9 mouse cellular contexts compared by ENCODE assay signal in genomic region chr8:103873598-103874502, GRCm38 (mm10).
A peak's percentile ranks its signal among the peaks of the same experiment; 100 is the strongest.
DNase-seq lines count a peak whose midpoint lies in the region; ATAC-seq lines count a peak whose summit lies in the region.
"Had no signal": no experiment of that assay in that cellular context is flagged by ENCODE, and none has a peak within 500 bp of the region (broad histone marks: within the 10 kb centered on the region; RNA-seq: fewer than 3 reads in every experiment).

No protein-coding gene starts in this region.

- peak overlapping the region; percentile 79 for H3K27ac ChIP-seq in heart, embryonic 13.5 days (replicated peaks)

- no peaks in the 10 kb centered on the region for H3K27me3 ChIP-seq in heart, embryonic 13.5 days (replicated peaks)
- H3K27me3 ChIP-seq: CH12.LX had no signal

- H3K9ac ChIP-seq in heart, embryonic 13.5 days: no peak overlapping the region

- H3K4me3 ChIP-seq in heart, embryonic 13.5 days: no peak overlapping the region

- peaks cover 40% of the 10 kb centered on the region for H3K4me1 ChIP-seq in heart, embryonic 13.5 days

- H3K36me3 ChIP-seq in heart, embryonic 13.5 days: no peaks in the 10 kb centered on the region

- no peak for DNase-seq in frontal cortex, postnatal 36 days (ENCODE audit: low spot score in 2 of 2)
- peak; percentile 1 for DNase-seq in cerebellum, adult 9-10 months
- DNase-seq in kidney, postnatal 36 days: peak; percentile 9 to 46
- DNase-seq in layer of hippocampus, adult 9-11 months: no peak
- DNase-seq in thymus, postnatal 10 days (ENCODE audit: low spot score in 2 of 2): no peak
- DNase-seq in gastrocnemius, postnatal 10 days: no peak

- ATAC-seq in frontal cortex, adult (ENCODE audit: low TSS enrichment): peak; percentile 23; the same call in 1 of the 2 replicates
- ATAC-seq in heart, embryonic 13.5 days (ENCODE audit: extremely low read depth, insufficient number of reproducible peaks, low FRiP score, low TSS enrichment): peak; percentile 68; the same call in 1 of the 2 replicates

- 17% methylated on average over 7 of the region's 7 CpGs for WGBS in heart, embryonic 13.5 days

- H3K9me3 ChIP-seq in heart, embryonic 13.5 days: no peaks in the 10 kb centered on the region

- peak overlapping the region; percentile 16 for H3K4me2 ChIP-seq in heart, embryonic 13.5 days

Comparison
In these comparisons a context has a peak if more than half of its experiments do, and no peak if none do; other contexts are left out.
1. DNase-seq: peak in cerebellum, adult 9-10 months (single experiment) and kidney, postnatal 36 days (2 of 2); none in frontal cortex, postnatal 36 days (0 of 2), layer of hippocampus, adult 9-11 months (single experiment), thymus, postnatal 10 days (0 of 2) and gastrocnemius, postnatal 10 days (single experiment).